Mouse (Mus musculus): Measurements from ENCODE around the gene Heca.
A peak's percentile ranks its signal among the peaks of the same experiment; 100 is the strongest.
"Not testable (repeated sequence)": the region's sequence is repeated elsewhere in the genome, so short reads cannot be mapped to it uniquely, and the experiment has no call there.

Gene Heca

GRCm38 (mm10) chr10:17880038-17880437 lies 67.8 kb downstream of the Heca start:
- no peak for DNase-seq (ENCODE audit: low spot score)

GRCm38 (mm10) chr10:17878002-17878919 lies 69.6 kb downstream of the Heca start:
- peak; percentile 27 for DNase-seq (ENCODE audit: low spot score)

- peak; percentile 82 for DNase-seq (ENCODE audit: low spot score)
These were observed 77.8 kb downstream of the Heca start for GRCm38 (mm10) chr10:17869822-17870662.

- DNase-seq (ENCODE audit: low spot score) = no peak
These were observed 87.0 kb downstream of the Heca start for GRCm38 (mm10) chr10:17860701-17861480.

- no peak for DNase-seq (ENCODE audit: low spot score)
These were observed 90.1 kb downstream of the Heca start for GRCm38 (mm10) chr10:17857647-17858261.

DNA sequence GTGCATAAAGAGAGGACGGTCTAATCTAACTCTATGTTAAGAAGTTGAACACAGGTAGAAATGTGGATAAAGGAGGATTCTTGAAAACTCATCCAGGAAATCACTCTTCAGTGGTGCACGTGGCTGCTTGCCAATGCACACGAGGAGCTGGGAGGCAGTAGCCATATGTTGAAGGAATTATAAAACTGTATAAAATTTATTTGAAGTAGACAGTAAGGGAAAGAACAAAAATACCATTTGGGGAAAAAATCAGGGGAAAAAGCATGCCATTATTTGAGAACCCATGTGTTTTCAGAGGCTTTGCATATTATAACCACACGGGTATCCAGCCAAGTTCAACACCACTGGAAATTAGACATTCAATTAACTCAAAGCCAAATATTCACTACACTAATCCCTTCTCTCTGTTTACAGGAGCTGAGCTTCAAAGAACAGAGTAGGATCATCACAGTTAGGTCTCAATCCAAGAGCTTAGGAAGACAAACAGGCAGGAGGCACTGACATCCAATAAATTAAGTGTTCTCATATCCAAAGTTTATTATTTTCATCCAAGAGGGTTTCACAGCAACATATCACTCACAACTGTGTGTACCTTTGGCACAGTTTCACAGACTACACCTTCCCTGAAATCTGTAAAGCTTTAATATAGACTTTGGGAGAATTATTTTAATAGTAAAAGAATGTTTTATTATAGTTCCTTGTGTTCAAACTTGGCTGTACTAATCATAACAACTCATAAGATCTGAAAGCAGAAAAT lies 102.9 kb downstream of the Heca start:
- no peak for DNase-seq (ENCODE audit: low spot score)

GRCm38 (mm10) chr10:17842030-17842429 lies 105.8 kb downstream of the Heca start:
- no peak for DNase-seq (ENCODE audit: low spot score)

- no peak for DNase-seq (ENCODE audit: low spot score)
These were observed 111.6 kb downstream of the Heca start for GRCm38 (mm10) chr10:17836275-17836674.

DNA sequence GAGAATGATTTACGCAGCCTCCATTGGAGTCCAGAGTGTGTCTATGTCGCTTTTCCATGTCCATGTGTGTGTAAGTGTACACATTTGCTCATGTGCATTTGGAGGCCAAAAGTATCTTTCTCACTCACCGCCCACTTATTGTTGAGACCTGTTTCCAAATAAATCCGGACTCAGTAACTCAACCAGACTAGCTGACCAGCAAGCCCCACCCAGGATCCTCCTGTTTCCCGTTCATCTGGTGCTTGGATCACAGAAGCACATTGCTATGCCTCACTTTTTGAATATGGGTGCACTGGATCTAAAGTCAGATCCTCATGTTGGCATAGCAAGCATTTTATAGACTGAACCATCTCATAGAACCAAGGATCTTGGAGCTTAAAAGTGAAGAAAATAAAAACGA lies 112.8 kb downstream of the Heca start:
- DNase-seq (ENCODE audit: low spot score) = no peak

DNA sequence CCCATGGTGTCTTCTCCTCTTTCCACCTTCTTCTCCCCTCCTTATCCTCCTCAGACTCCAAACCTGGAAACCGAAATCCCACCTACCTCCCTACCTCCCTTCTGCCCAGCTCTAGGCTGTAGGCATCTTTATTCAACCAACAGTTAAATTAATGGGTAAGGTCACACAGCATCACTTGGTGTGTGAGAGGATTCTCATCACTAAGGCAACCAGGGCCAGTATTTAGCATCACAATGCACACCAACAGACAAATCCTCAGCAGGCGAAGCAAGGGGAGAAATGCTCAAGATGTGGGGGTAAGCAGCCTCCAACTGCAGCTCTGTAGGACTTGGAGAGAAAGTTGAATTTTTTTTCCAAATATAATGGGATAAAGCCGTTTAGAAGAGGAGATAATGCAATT lies 116.8 kb downstream of the Heca start:
- DNase-seq (ENCODE audit: low spot score) = peak; percentile 51

DNA sequence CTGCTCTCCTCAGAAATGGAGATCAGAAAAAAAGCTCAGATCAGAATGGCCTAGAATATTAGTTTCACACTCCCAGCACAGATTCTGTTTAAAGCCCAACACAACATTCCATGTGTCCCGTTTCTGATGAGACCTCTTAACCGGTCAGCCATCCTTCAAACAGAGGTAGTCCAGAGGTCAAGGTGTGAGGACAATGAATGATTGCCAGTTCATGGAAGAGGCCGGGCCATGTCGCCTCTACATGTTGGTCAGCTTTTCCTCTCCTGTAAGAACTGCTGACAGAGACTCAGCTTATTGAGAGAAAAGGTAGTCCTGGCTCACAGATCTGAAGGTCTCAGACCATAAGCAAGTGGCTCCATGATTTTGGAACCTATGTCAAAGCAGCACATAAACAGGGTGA lies 118.7 kb downstream of the Heca start:
- DNase-seq (ENCODE audit: low spot score) = no peak

DNA sequence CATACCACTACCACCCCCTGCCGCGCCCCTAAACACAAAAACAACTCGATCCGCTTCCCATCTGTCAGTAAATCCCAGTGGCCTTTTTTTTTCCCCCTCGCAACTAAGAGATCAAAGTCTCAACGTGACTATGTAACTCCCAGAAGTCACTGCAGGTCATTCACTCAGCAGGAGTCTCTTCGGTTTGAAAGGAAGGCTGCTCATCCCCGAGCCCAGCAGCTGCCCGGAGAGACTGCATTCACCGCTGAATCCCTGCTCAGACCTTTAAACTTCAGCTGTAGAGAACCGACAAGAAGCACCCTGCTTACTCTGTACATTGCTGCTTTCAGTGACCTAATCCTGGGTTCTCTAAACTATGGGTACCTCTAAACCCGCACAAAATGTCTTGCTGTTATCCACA lies 120.5 kb downstream of the Heca start:
- peak; percentile 79 for DNase-seq (ENCODE audit: low spot score)

DNA sequence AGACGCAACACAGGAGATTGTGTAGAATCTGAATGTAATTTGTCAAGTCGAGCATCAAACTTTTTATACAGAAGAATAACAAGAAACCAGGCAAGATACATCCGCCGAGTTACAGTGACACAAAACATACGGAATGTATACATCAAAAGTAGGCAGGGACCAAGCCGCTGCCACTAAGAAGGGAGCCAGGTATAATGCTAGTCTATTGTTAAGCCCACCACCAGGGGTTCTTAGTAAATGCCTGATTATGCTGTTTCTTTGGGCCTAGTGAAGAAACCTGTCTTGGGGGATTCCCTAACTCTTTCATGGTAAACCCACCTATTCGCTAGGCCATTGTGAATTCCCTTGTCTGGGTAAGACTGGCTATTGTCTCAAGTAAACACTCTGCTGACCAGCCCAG lies 127.4 kb downstream of the Heca start:
- not testable (repeated sequence) for DNase-seq (ENCODE audit: low spot score)
